Mouse (Mus musculus) embryonic stem cell, embryonic (primary cell): ENCODE results near the gene Unc45b.

ENCODE experiments used
- CTCF ChIA-PET, 4 experiments: fragments of 300-600 bp in 2 of 4; fragments of 350-600 bp in 2 of 4; sonication (Branson Sonifier 250); formaldehyde crosslinking; loops; one replicate each; lab custom pipeline; 2022; ENCODE audit warnings: inconsistent platforms in 2 of 4; lab: Charles Lee
- POLR2A ChIA-PET, 4 experiments: fragments of 300-600 bp in 2 of 4; fragments of 350-600 bp in 2 of 4; sonication (Branson Sonifier 250); formaldehyde crosslinking; loops; one replicate each; lab custom pipeline; 2022; ENCODE audit warnings: antibody characterized with exemption in 4 of 4, inconsistent platforms in 1 of 4; lab: Charles Lee

Gene Unc45b

DNA sequence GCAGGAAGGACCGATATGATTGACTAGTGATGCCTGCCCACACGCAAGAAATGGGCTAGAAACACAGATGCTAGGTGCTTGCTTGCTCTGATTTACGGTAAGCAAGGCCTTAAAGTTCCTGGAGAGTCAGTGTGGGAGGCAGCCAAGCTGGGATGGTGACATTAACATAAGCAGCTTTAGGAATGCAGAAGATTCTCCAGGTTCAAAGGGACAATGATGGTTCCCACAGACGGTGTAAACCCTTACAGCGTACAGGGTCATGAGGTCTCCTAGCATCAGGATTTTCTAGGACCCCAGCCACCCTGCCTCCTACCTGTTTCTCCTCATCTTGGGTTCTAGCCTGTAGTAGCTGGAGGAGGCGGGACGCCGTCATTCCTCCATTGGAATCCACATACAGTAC, 27.2 kb upstream of the Unc45b start:
- POLR2A ChIA-PET = interaction anchor here in 3 of 4 experiments (0.6 to 3.0 kb wide), 23 partner anchors 8 to 119 kb away, joined by 3 to 17 read pairs (median 4); partner anchors contain the start of genes Rffl (in 2 of the 3), Cct6b (in 1 of the 3) and Zfp830 (in 1 of the 3)
- CTCF ChIA-PET = interaction anchor here in 3 of 4 experiments (0.6 to 1.8 kb wide), 6 partner anchors 17 to 64 kb away, joined by 3 to 7 read pairs (median 3); no protein-coding TSS in a partner anchor

DNA sequence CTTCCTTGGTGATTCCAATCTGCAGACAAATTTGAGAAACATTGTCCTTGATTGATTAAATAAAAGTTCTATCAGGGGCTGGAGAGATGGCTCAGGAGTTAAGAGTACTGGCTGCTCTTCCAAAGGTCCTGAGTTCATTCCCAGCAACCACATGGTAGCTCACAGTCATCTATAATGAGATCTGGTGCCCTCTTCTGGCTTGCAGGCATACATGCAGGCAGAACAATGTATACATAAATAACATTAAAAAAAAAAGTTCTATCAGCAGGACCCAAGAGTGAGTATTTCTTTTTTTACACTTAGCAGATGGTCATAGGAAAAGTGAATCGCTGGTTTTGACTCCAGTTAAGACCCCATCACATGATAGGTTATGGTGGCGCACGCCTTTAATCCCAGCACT, 23.8 kb upstream of the Unc45b start:
- POLR2A ChIA-PET = interaction anchor here (0.6 to 4.1 kb wide), 21 partner anchors 11 to 412 kb away, joined by 3 to 27 read pairs (median 4); partner anchors contain the start of genes Cct6b (in 1 of the 4) and Zfp830 (in 1 of the 4)
- CTCF ChIA-PET = interaction anchor here (0.6 to 1.9 kb wide), 46 partner anchors 8 to 1733 kb away, joined by 3 to 48 read pairs (median 4); partner anchors contain the start of genes Cct6b (in 1 of the 4), Rffl (in 1 of the 4) and Zfp830 (in 1 of the 4)

DNA sequence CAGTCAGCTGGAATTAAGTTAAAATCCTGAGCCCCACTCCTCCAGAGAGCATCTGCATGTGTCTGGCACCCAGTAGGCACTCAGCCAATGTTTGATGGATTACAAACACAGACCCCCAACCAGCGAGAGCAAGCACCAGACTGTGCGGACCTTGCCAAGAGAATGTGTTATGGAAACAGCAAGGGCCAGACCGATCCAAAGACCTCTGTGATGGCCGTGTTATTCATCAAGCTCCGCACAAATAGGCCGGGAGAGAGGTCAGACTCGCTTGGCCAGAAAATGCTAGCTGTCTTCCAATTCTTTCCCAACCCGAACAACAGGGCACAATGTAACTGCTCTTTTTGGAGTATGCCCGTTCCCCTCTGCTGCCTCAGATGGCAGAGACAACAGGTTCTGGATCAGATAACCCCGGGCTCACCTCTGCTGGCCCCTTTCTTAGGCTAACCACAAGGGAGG, 21.8 kb upstream of the Unc45b start:
- POLR2A ChIA-PET = interaction anchor here in 2 of 4 experiments (0.7 to 4.1 kb wide), 9 partner anchors 11 to 127 kb away, joined by 3 to 27 read pairs (median 4); partner anchors contain the start of genes Cct6b (in 1 of the 2), Rffl (in 1 of the 2) and Zfp830 (in 1 of the 2)
- CTCF ChIA-PET = interaction anchor here (0.6 to 3.4 kb wide), 10 partner anchors 13 to 489 kb away, joined by 3 to 51 read pairs (median 4); no protein-coding TSS in a partner anchor

DNA sequence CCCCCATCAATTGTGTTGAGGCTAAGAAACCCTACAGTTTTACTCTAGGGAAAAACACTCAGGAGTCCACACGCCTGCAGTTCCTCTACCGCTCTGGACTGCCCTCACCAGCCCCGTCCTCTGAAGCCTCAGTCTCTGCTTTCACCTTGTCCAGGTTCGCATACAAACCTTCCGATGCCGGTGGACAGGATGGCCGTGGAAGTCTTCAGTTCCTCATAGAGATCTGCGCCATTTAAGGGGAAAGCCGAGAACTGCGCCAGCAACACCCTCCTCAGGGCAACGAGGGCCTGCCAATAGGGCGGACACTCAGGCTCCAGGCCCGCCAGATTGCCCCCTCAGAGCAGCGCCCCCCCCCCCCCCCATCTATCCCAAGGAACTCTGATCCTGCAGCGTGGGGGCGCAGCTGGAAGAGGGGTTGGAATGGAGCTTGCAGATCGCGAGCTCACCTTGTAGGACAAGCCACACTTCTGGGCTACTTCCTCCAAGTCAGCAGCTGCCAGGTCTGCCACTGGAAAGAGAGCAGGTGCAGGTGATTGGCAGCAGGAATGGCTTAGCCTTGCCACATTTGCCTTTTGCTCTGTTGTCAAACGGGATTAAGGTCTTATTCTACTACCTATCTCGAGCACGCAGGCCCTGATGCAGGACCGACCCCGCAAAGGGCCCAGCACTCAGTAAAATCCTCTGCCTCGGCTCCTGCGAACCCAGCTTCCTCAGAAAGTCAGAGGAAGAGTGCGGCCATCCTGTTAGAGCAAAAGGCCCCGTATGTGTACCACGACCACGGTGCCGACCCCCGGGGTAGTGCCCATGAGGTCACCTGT, 20.6 kb upstream of the Unc45b start:
- POLR2A ChIA-PET = interaction anchor here (0.5 to 4.1 kb wide), 35 partner anchors 8 to 583 kb away, joined by 3 to 27 read pairs (median 4); partner anchors contain the start of genes Cct6b (in 2 of the 4), Zfp830 (in 2 of the 4), Nle1 (in 1 of the 4) and Rffl (in 1 of the 4)
- CTCF ChIA-PET = interaction anchor here (0.5 to 3.4 kb wide), 45 partner anchors 8 to 654 kb away, joined by 3 to 51 read pairs (median 5); partner anchors contain the start of genes Rffl (in 2 of the 4), Cct6b (in 1 of the 4), Unc45b (in 1 of the 4) and Zfp830 (in 1 of the 4)

DNA sequence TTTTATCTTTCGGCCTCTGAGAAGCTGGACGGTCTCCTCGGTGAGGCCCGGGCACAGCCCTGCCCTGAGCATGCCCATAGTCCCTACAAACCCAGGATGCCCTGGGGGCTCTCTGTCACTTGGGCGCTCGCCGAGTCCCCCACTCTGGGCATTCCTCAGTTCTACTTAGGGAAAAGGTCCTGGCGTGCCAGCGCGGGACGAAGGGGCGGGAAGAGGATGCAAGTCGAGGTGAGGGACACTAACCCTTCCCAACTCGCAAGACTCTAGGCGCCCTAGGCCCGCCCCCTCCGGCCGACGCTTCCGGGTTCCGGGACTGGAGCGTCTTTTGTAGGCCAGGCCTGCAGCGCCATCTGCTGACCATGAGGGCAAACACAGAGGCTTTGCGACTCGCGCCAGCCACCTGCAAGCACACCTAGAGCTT, 20.0 kb upstream of the Unc45b start, which contains the start of gene Rad51d:
Gene Rad51d (minus strand): TSS at position 273 of the 421 bp plus-strand sequence.
- ChIA-PET POLR2A (interaction anchor here (0.5 to 3.4 kb wide), 33 partner anchors 9 to 582 kb away, joined by 3 to 17 read pairs (median 4); partner anchors contain the start of genes Cct6b (in 2 of the 4), Zfp830 (in 2 of the 4), Nle1 (in 1 of the 4) and Rffl (in 1 of the 4)), CTCF (interaction anchor here (0.5 to 3.4 kb wide), 64 partner anchors 9 to 655 kb away, joined by 3 to 51 read pairs (median 4); partner anchors contain the start of genes Rffl (in 2 of the 4), Cct6b (in 1 of the 4), Nle1 (in 1 of the 4) and Slfn5 (in 1 of the 4))

DNA sequence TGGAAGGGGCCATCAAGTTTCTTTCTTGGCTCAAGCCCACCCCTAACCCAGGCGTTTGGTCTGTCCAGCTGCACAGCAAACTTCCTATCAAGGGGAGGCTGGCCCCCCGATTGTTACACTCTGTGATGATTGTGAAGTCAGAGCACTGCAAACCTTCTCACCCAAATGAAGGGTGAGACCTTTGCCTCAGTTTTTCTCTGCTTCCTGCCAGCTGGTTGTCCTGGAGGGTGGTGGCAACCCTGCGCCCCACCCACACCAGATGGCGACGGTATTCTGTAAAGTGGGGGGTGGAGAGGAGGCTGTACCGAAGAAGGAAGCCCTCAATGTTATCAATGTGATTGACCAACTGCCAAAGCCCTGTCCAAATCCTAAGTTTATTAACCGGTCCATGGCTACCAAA, 18.4 kb upstream of the Unc45b start, which contains the start of gene Fndc8:
Gene Fndc8 (plus strand): TSS at position 189 of the 400 bp plus-strand sequence.
- ChIA-PET CTCF (interaction anchor here in 3 of 4 experiments (0.8 to 3.4 kb wide), 6 partner anchors 72 to 278 kb away, joined by 3 to 51 read pairs (median 4); no protein-coding TSS in a partner anchor), POLR2A (interaction anchor here in 3 of 4 experiments (1.3 to 3.4 kb wide), 5 partner anchors 9 to 92 kb away, joined by 3 to 17 read pairs (median 5); no protein-coding TSS in a partner anchor)

DNA sequence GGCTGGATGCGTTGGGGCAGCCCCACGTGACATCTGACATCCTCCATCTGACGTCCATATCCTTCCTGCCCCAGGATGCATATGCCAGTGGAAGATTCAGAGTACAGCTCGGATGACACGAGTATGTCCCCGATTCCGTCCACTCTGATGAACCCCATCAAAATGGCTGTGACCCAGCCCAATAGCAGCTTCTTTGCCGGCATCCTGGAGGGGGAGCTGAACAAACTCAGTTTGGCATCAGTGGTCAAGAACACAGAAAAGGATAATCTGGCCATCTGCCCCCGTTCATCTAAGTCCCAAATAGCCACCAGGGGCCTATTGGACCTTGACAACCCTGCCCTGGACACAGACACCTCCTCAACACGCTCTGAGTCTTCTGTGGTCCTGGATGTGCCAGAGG, 12.9 kb upstream of the Unc45b start:
- CTCF ChIA-PET = interaction anchor here in 1 of 4 experiments (1.3 to 1.5 kb wide), 2 partner anchors 17 to 78 kb away, joined by 3 to 4 read pairs; no protein-coding TSS in a partner anchor
- POLR2A ChIA-PET = interaction anchor here in 2 of 4 experiments (1.1 to 2.2 kb wide), 5 partner anchors 10 to 105 kb away, joined by 3 to 6 read pairs (median 5); partner anchors contain the start of gene Nle1 (in 1 of the 2)

DNA sequence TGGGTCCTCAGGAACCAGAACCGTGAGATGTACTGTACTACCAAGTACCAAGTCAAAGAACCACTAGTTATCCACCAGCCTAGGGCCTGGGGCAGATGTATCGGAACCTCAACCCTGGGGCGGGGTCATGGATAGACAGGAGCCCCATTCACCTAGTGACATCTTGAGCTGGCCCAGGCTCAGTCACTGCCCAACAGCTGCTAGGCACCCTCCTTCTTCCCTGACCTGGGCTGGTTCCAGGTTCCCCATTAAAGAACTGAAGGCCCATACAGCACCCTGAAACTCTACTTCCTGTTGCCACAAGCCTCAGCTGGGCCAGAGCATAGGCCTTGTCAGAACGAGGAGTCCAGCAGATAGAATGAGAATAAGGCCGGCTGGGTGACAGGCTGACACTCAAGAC, 10.6 kb upstream of the Unc45b start:
- CTCF ChIA-PET = interaction anchor here in 1 of 4 experiments (0.8 to 1.2 kb wide), 2 partner anchors 9 to 15 kb away, joined by 3 to 5 read pairs; partner anchors contain the start of gene Rad51d
- POLR2A ChIA-PET = interaction anchor here in 3 of 4 experiments (0.9 to 2.2 kb wide), 11 partner anchors 7 to 142 kb away, joined by 3 to 11 read pairs (median 4); partner anchors contain the start of genes Rad51d (in 2 of the 3), Fndc8 (in 1 of the 3), Nle1 (in 1 of the 3) and Unc45b (in 1 of the 3)

DNA sequence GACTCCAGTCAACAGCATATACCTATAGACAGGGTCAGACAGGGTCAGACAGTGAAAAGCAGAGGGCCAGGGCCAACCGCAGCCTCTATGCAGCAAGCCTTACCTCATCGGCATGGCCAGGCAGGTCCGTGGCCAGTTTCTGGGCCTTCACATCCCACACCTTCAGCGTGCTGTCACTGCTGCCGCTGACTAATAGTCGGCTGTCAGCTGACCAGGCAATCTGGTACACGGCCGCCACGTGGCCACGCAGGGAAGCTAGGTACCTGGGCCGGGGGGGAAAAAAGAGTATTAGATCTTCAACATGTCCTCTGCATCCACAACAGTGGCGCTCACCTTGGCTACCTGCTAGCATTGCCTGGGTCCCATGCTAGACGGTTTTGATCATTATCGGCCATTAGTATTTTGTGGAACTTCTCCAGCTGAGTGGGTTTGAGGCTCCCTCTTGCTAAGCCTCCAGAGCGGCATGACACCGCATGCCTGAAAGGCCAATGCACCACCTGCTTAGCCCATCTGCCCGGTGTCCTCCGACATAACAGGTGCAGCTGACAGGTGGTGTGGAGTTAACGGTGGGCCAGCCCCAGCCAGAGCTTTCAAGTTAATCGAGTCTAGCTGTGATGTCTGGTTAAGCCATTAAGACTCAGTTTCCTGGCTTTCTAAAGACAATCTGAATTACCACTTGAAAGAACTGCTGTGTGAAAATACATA, 8.6 kb upstream of the Unc45b start:
- CTCF ChIA-PET = interaction anchor here in 1 of 4 experiments (0.5 kb wide), 1 partner anchor 9 kb away, joined by 3 read pairs; no protein-coding TSS in a partner anchor
- POLR2A ChIA-PET = interaction anchor here in 2 of 4 experiments (0.5 to 1.9 kb wide), 5 partner anchors 11 to 1981 kb away, joined by 3 to 11 read pairs (median 4); partner anchors contain the start of genes Fndc8 (in 1 of the 2) and Rad51d (in 1 of the 2)

DNA sequence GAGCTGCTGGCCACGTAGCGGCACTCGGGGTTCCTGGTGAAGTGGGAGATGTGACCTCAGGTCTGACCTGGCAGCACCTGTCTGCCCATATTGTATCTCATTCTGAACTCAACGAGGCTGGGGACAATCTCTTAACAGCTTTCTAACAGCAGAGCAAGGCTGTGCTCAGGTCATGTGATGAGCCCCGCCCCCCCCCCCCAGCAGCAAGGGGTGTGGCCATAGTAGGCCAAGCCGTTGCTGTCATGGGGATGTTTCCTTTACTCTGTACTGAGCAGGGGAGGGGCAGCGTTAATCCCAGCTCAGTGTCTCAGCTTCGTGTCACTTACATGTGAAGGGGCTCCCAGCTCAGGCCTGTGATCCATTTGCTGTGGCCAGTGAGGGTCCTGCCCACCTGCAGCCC, 5.4 kb upstream of the Unc45b start:
- POLR2A ChIA-PET = interaction anchor here (0.5 to 4.5 kb wide), 35 partner anchors 9 to 699 kb away, joined by 3 to 18 read pairs (median 4); partner anchors contain the start of genes Cct6b (in 2 of the 4), Rad51d (in 2 of the 4), Zfp830 (in 2 of the 4) and Ap2b1 (in 1 of the 4)

DNA sequence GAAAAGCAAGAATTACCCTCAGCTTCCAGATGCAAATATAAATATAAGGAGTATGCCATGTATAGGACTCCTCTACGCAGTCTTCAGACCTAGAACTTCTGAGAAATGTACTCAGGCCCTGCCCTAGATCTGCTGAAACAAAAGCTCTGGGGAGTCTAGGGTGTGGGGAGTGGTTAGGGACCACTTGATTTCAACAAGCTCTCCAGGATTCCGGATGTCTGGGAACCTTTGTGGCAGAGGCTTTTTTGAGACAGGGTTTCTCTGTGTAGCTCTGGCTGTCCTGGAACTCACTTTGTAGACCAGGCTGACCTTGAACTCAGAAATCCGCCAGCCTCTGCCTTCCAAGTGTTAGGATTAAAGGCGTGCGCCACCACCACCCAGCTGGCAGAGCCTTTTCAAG, 4.5 kb upstream of the Unc45b start:
- CTCF ChIA-PET = interaction anchor here in 3 of 4 experiments (0.6 to 2.7 kb wide), 6 partner anchors 9 to 606 kb away, joined by 3 to 12 read pairs (median 6); partner anchors contain the start of gene Rad51d (in 2 of the 3)
- POLR2A ChIA-PET = interaction anchor here (0.6 to 4.5 kb wide), 30 partner anchors 7 to 700 kb away, joined by 3 to 18 read pairs (median 4); partner anchors contain the start of genes Ap2b1 (in 2 of the 4), Cct6b (in 2 of the 4), Rad51d (in 2 of the 4) and Zfp830 (in 2 of the 4)

More for the DNA sequence above, 5.4 kb upstream of the Unc45b start:
- CTCF ChIA-PET = interaction anchor here (0.5 to 2.7 kb wide), 10 partner anchors 10 to 918 kb away, joined by 3 to 14 read pairs (median 4); partner anchors contain the start of gene Rad51d (in 3 of the 4)

DNA sequence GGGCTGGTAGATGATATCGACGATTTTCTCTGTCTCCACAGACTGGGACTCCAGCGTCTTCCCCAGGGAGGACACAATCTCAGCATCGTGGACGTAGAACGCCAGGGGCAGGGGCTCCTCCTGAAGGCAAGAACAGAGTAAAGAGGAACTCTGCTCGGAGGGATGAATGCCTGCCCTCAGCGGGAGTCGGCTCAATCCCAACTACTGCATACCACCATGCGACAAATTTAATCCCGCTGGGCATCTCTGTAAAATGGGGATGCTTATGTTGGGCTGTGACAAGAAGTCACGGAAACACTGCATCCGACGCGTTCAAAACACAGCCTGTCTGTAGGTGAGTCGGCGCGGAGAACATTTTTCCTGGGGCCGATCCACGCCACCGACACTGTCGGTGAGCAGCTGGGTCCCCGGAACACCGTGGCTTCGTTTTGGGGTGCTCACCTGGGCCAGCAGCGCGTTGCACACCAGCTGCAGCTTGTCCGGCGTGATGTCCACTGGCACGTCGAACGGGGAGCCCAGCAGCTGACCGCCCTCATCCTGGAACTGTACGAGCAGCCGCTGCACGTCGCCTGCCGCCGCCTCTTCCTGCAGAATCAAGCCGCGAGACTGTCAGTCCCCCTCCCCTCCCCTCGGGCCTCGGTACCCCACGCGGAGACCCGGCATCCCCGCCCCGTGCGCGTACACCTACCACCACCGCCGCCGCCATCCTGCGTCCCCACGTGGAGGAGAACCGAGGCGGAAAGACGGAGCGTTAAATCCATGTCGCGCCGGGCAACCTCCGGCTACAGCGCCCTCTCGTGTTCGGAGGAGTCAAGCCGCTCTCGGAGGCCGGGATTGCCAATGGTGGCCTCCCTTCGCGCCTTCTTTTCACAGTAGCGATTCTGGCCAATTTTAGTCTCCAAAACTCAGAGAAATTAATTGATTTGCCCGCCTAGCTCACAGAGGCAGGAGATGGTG, 2.4 kb upstream of the Unc45b start, which contains the start of gene Nle1:
Gene Nle1 (minus strand): TSS at position 761 of the 957 bp plus-strand sequence.
- CTCF ChIA-PET = interaction anchor here (0.6 to 1.4 kb wide), 9 partner anchors 8 to 908 kb away, joined by 3 to 8 read pairs (median 3); partner anchors contain the start of gene Rad51d (in 1 of the 4)
- POLR2A ChIA-PET = interaction anchor here in 3 of 4 experiments (0.6 to 4.5 kb wide), 10 partner anchors 9 to 395 kb away, joined by 3 to 16 read pairs (median 6); partner anchors contain the start of genes Cct6b (in 1 of the 3), Pex12 (in 1 of the 3), Rad51d (in 1 of the 3) and Slfn5 (in 1 of the 3)

DNA sequence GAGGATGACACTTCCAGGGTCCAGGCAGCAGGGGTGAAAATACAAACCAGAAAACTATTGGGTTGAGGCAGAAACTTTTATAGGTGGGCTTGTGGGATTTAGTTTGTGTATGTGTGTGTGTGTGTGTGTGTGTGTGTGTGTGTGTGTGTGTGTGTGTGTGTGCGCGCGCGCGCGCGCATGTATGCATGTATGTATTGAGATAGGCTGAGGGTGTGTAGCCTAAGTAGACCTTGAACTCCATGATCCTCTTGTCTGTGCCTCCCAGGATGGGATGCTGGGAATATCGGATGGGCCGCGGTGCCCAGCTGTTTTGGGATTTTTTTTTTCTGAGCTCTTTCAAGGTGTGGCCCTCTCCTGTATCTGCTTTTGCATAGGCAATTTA, 1.8 kb upstream of the Unc45b start:
- ChIA-PET POLR2A (interaction anchor here in 3 of 4 experiments (0.7 to 4.5 kb wide), 9 partner anchors 13 to 394 kb away, joined by 3 to 16 read pairs (median 6); partner anchors contain the start of genes Cct6b (in 1 of the 3), Pex12 (in 1 of the 3), Rad51d (in 1 of the 3) and Slfn5 (in 1 of the 3)), CTCF (interaction anchor here in 3 of 4 experiments (0.6 to 1.4 kb wide), 7 partner anchors 8 to 909 kb away, joined by 3 to 9 read pairs (median 4); no protein-coding TSS in a partner anchor)
